Mouse (Mus musculus): Measurements from ENCODE around the gene Rhot2. TPM values are rescaled to one million over a fixed set of nuclear protein-coding genes. Genes with fewer than 3 reads are reported as not detected.

The Rhot2 gene
- polyA plus RNA-seq, 1 experiment from 2014 or later = 24.0 TPM

DNA sequence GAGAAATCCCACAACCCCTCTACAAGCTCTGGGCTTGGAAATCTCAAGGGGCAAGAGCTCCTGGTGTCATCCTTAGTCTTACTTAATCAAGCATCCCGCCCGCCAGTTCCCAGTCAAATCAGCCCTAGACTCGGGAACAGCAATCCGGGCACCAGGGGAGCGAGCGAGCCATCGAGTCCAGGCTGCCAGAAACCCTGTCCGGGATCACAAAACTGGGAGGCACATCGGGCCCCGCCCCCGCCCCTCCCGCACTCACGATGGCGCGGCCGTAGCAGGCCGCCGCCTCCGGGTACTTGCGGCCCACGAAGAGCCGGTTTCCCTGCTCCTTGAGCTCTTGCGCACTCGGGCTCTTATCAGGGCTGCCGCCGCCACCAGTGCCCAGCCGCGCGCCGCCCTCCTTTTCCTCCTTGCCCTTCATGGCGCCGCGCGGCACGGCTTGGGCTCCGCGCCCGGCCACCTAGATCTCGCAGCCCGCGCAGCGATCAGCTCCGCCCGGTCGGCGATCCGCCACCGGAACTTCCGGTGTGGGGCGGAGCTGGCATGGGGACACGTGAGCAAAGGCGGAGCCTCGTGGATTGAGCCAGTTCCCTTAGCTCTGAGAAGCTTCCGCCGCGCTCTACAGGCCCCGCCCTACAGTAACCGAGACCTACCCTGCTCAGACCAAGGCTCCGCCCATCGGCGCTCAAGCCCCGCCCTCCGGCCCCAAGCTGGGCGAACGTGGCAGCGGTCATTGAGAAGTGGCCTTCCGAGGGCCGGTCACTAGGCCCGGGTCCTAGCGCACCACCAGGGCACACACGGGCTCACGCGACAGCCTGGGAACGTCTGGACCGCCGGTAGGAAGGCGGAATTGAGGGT, 12.0 kb downstream of the Rhot2 start:
- Histone ChIP-seq H3K4me2 (peak overlapping the region; percentile 94), H3K4me3 (peak overlapping the region; percentile 71), H3K36me3 (peaks cover 42% of the 10 kb centered on the region), H3K9ac (peak overlapping the region; percentile 92), H3K27me3 (replicated peaks) (no peaks in the 10 kb centered on the region), H3K9me3 (replicated peaks) (no peaks in the 10 kb centered on the region), H3K4me1 (replicated peaks) (peaks cover 75% of the 10 kb centered on the region), H3K27ac (ENCODE audit: poor library complexity, severe bottlenecking) (peak overlapping the region; percentile 98)
- WGBS = under 1% methylated on average over 76 of the region's 77 CpGs
- ATAC-seq (ENCODE audit: insufficient number of reproducible peaks, low FRiP score) = peak; percentile 92

DNA sequence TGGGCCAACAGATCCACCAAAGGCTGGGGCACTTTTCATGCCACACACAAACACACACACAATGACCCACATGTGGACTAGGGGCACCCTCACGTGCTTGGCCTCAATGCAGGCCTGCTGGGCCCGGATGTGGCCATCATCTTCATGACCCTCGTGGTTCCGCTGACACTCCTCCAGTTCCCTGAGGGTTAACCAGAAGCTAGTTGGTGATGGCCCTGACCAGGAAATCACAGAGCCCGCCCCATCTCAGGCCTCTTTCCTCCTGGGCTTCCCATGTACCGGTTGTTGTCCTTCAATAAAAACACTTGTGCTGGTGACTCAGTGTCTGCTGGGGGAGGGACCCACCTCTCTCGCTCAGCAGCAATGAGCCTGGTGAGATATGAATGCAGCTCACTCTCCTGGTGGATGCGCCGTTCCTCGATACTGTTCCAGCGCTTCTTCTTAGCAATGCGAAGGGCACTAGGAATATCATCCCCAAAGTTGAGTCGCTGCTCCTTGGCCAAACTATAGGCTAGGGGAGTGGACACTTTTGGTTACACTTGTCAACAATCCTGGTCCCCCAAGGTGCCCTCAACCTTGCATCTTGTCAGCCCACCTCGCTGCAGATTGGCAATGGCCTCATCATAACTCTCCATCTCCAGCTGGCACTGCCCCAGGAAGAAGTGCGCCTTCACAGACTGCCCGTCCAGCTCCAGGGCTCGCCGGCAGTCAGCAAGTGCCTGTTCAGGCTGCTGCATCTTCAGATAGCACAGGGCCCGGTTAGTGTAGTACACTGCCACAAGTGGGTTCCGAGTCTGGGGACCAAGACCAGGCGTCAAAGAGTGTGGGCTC, 13.0 kb downstream of the Rhot2 start:
- Histone ChIP-seq H3K27ac (ENCODE audit: poor library complexity, severe bottlenecking) (peak overlapping the region; percentile 98), H3K9ac (peak overlapping the region; percentile 92), H3K4me2 (peak overlapping the region; percentile 94), H3K27me3 (replicated peaks) (no peaks in the 10 kb centered on the region), H3K4me1 (replicated peaks) (peaks cover 75% of the 10 kb centered on the region), H3K9me3 (replicated peaks) (no peaks in the 10 kb centered on the region), H3K4me3 (peak overlapping the region; percentile 71), H3K36me3 (peaks cover 51% of the 10 kb centered on the region)
- ATAC-seq (ENCODE audit: insufficient number of reproducible peaks, low FRiP score) = no peak
- WGBS = 48% methylated on average over 21 of the region's 21 CpGs

DNA sequence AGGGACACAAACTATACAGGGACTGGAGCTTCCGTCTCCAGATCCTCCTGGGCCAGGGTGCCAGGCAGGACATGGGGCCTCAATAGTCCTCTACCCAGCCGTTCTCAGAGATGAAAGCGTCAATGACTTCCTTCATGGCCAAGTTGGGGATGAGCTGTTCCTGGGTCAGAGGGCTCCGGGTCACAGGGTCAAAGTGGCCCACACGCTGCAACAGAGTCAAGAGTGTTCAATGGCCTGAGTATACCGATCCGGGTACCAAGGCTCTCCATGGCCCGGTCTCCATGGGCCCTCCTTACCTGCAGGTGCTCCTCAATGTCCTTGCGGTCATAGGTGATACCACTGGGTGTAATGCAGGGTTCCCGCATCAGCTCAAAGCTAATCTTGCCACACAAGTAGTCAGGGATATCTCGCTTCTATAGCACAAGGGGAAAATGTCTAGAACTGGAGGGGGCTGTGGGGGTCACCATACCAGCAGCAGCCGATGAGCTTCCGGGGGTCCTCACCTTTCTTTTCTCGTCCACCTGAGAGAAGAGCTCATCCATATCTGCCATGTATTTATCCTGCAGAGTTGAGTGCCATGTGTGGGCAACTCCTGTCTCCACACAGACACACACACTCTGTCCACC, 13.7 kb downstream of the Rhot2 start:
- Histone ChIP-seq H3K4me1 (replicated peaks) (peaks cover 70% of the 10 kb centered on the region), H3K27ac (ENCODE audit: poor library complexity, severe bottlenecking) (no peak overlapping the region), H3K4me2 (peak overlapping the region; percentile 94), H3K9ac (peak overlapping the region; percentile 92; the same call in 1 of the 2 replicates), H3K27me3 (replicated peaks) (no peaks in the 10 kb centered on the region), H3K4me3 (peak overlapping the region; percentile 71), H3K9me3 (replicated peaks) (no peaks in the 10 kb centered on the region), H3K36me3 (peaks cover 58% of the 10 kb centered on the region)
- ATAC-seq (ENCODE audit: insufficient number of reproducible peaks, low FRiP score) = no peak
- 89% methylated on average over 14 of the region's 14 CpGs for WGBS

DNA sequence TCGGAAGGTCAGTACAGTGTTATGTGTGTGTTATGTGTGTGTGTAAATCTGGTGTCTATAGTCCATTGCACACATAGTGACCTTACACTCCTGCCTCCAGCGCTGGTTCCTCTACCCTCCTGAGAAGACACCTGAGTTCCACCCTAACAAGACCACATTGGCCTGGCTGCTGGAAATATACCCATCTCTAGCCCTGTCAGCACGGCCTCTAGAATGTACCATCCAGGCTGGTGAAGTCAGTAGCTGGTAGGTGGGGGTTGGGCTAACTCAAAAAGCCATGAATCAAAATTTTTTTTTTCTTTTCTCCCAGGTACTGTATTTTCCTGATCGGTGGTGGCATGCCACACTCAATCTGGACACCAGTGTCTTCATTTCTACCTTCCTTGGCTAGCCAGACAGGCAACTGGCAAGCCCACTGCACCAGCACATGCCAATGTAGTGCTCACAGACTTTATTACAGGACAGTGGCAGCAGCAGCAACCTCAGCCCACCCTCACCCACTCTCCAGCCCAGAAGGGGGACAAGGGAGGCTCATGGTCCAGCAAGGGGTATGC, 14.4 kb downstream of the Rhot2 start:
- peak overlapping the region; percentile 67; the same call in 1 of the 2 replicates for H3K4me3 ChIP-seq
- peaks cover 58% of the 10 kb centered on the region for H3K36me3 ChIP-seq
- H3K4me1 ChIP-seq (replicated peaks) = peaks cover 68% of the 10 kb centered on the region

DNA sequence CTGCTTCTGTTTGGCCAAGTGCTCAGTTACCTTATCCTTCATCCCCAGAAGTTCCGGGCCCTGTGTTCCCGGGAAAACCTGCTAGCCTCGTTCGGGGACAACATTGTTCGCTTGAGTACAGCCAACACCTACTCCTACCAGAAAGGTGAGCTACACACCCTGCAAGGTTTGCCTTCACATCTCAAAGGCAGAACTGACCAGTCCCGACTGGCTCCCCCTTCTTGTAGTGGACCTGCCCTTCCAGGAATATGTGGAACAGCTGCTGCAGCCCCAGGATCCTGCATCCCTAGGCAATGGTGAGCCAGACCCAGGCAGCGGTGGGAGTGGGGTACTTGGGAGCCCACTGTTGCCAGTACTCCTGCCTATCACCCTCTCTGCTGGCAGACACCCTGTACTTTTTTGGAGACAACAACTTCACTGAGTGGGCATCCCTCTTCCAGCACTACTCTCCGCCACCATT, 15.1 kb downstream of the Rhot2 start:
- Histone ChIP-seq H3K4me1 (replicated peaks) (peaks cover 68% of the 10 kb centered on the region), H3K27ac (ENCODE audit: poor library complexity, severe bottlenecking) (peak overlapping the region; percentile 90), H3K27me3 (replicated peaks) (no peaks in the 10 kb centered on the region), H3K9me3 (replicated peaks) (no peaks in the 10 kb centered on the region), H3K4me2 (peak overlapping the region; percentile 83), H3K9ac (peak overlapping the region; percentile 82), H3K36me3 (peaks cover 52% of the 10 kb centered on the region), H3K4me3 (peak overlapping the region; percentile 67)
- WGBS = 36% methylated on average over 8 of the region's 8 CpGs
- no peak for ATAC-seq (ENCODE audit: insufficient number of reproducible peaks, low FRiP score)

More for the DNA sequence above, 14.4 kb downstream of the Rhot2 start:
- Histone ChIP-seq H3K9ac (peak overlapping the region; percentile 82; the same call in 1 of the 2 replicates), H3K9me3 (replicated peaks) (no peaks in the 10 kb centered on the region), H3K27ac (ENCODE audit: poor library complexity, severe bottlenecking) (no peak overlapping the region), H3K27me3 (replicated peaks) (no peaks in the 10 kb centered on the region), H3K4me2 (peak overlapping the region; percentile 94)
- WGBS = 78% methylated on average over 4 of the region's 4 CpGs
- no peak for ATAC-seq (ENCODE audit: insufficient number of reproducible peaks, low FRiP score)

DNA sequence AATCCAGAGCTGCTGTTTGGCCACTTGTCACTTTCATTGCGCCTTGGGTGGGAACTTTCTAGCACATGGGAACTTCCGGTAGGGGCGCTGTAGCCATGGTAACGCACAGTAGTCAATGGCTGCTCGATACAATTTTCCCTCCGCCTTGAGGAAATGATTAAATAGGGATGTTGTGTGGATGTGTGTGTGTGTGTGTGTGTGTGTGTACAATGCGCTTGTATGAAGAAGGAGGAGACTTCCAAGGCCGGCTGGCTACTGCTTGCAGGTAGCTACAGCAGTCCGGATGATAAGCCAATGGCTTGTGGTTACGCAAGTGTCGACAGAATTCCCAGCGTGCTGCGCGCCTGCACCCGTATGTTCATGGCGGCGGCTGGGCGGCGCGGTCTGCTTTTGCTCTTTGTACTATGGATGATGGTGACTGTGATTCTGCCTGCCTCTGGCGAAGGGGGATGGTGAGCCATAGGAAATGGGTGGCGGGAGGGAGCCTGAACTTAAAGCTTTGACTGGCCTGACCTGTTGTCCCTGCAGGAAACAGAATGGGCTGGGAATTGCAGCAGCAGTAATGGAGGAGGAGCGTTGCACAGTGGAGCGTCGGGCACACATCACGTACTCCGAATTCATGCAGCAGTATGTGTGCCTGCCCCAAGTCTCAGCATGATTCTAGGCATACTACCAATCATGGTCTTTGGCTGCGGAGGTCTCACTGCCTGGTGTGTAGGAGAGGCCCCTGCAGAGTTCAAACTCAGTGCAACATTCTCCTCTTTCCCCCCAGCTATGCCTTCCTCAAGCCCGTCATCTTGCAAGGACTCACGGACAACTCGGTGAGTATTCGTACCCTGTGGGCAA, 15.7 kb downstream of the Rhot2 start, which contains the start of gene Jmjd8:
Jmjd8 (plus strand) TSS at position 156 of the 846 bp plus-strand sequence.
- Histone ChIP-seq H3K4me2 (peak within 1 kb of the TSS; percentile 83), H3K27ac (ENCODE audit: poor library complexity, severe bottlenecking) (peak within 1 kb of the TSS; percentile 90), H3K9ac (peak within 1 kb of the TSS; percentile 82), H3K27me3 (replicated peaks) (no peaks in the 10 kb centered on the region), H3K9me3 (replicated peaks) (no peaks in the 10 kb centered on the region), H3K4me3 (peak within 1 kb of the TSS; percentile 67), H3K4me1 (replicated peaks) (peaks cover 68% of the 10 kb centered on the region), H3K36me3 (peaks cover 52% of the 10 kb centered on the region)
- ATAC-seq (ENCODE audit: insufficient number of reproducible peaks, low FRiP score) = no peak
- 1% methylated on average over 32 of the region's 32 CpGs for WGBS

DNA sequence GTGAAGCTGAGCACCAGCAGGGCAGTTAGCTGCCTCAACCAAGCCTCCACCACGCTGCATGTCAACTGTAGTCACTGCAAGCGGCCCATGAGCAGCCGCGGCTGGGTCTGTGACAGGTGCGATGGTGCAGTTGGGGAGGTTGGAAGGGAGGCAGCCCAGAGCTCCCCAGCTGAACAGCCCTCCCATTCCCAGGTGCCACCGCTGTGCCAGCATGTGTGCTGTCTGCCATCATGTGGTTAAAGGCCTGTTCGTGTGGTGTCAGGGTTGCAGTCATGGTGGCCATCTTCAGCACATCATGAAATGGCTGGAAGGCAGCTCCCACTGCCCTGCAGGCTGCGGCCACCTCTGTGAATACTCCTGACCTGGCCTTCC, 16.4 kb downstream of the Rhot2 start:
- no peak for ATAC-seq (ENCODE audit: insufficient number of reproducible peaks, low FRiP score)
- WGBS = 84% methylated on average over 8 of the region's 8 CpGs
- no peaks in the 10 kb centered on the region for H3K27me3 ChIP-seq (replicated peaks)
- H3K36me3 ChIP-seq = peaks cover 52% of the 10 kb centered on the region
- H3K9ac ChIP-seq = 0 out of 2 replicates have a peak overlapping the region, but pooled peaks have one; percentile 82
- no peaks in the 10 kb centered on the region for H3K9me3 ChIP-seq (replicated peaks)
- H3K4me2 ChIP-seq = peak overlapping the region; percentile 83
- H3K4me1 ChIP-seq (replicated peaks) = peaks cover 66% of the 10 kb centered on the region
- H3K27ac ChIP-seq (ENCODE audit: poor library complexity, severe bottlenecking) = peak overlapping the region; percentile 90; the same call in 1 of the 2 replicates
- peak overlapping the region; percentile 67 for H3K4me3 ChIP-seq

DNA sequence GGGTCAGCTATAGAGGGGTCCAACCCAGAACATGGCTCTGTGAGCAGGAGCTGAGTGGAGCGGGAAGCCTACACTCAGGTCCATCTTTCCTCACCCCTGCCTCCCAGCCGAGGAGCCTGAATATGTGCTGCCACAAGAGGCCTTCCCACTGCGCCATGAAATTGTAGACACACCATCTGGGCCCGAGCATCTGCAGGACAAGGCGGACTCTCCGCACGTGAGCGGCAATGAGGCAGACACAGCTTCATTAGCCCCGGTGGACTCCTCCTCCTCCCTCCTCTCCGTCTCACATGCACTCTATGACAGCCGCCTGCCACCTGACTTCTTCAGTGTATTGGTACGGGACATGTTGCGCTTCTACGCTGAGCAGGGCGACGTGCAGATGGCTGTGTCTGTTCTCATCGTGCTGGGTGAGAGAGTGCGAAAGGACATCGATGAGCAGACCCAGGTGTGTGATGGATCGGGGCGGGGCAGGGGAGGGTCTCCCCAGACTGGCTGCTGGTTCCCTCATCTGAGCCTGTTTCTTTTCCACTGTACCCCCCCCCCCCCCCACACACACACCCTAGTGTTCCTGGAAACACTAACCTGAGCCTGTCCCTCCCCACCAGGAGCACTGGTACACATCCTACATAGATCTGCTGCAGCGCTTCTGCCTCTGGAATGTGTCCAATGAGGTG, 17.0 kb downstream of the Rhot2 start:
- H3K4me1 ChIP-seq (replicated peaks) = peaks cover 66% of the 10 kb centered on the region
- peak overlapping the region; percentile 83; the same call in 1 of the 2 replicates for H3K4me2 ChIP-seq
- 0 out of 2 replicates have a peak, but pooled peaks cover under 1% of the 10 kb centered on the region for H3K27me3 ChIP-seq (replicated peaks)
- no peaks in the 10 kb centered on the region for H3K9me3 ChIP-seq (replicated peaks)
- H3K27ac ChIP-seq (ENCODE audit: poor library complexity, severe bottlenecking) = no peak overlapping the region
- no peak for ATAC-seq (ENCODE audit: insufficient number of reproducible peaks, low FRiP score)
- H3K9ac ChIP-seq = no peak overlapping the region
- peaks cover 52% of the 10 kb centered on the region for H3K36me3 ChIP-seq
- WGBS = 90% methylated on average over 22 of the region's 22 CpGs
- 0 out of 2 replicates have a peak overlapping the region, but pooled peaks have one; percentile 3 for H3K4me3 ChIP-seq

DNA sequence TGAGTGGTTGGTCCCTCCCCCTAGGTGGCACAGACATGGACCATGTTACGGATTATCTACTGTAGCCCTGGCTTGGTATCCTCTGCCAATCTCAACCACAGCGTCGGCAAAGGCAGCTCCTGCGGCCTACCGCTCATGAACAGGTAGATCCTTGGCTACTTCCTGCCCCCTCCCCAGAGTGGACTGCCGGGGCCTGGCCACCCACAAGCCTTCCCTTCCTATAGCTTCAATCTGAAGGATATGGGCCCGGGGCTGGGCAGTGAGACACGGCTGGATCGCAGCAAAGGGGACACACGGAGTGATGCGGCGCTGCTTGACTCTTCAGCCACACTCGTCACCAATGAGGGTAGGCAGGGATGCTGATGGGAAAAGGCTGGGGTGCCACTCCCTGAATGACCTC, 17.6 kb downstream of the Rhot2 start:
- no peak overlapping the region for H3K9ac ChIP-seq
- 91% methylated on average over 13 of the region's 13 CpGs for WGBS
- no peak overlapping the region for H3K4me3 ChIP-seq
- H3K4me2 ChIP-seq = no peak overlapping the region
- peaks cover 65% of the 10 kb centered on the region for H3K4me1 ChIP-seq (replicated peaks)
- peaks cover 52% of the 10 kb centered on the region for H3K36me3 ChIP-seq
- no peak for ATAC-seq (ENCODE audit: insufficient number of reproducible peaks, low FRiP score)
- no peaks in the 10 kb centered on the region for H3K9me3 ChIP-seq (replicated peaks)
- no peak overlapping the region for H3K27ac ChIP-seq (ENCODE audit: poor library complexity, severe bottlenecking)
- peaks cover 8% of the 10 kb centered on the region for H3K27me3 ChIP-seq (replicated peaks)

Data from heart, embryonic 12.5 days (tissue).